Mouse (Mus musculus) frontal cortex, postnatal 10 days (tissue): ENCODE data around the gene Lhx6.

Source experiments
- DNase-seq, 2 experiments: peaks; one replicate each; pipeline ENCODE4 v3.0.0; 2022; ENCODE audit warnings: low spot score in 2 of 2, mixed read lengths in 1 of 2

Gene Lhx6

DNA sequence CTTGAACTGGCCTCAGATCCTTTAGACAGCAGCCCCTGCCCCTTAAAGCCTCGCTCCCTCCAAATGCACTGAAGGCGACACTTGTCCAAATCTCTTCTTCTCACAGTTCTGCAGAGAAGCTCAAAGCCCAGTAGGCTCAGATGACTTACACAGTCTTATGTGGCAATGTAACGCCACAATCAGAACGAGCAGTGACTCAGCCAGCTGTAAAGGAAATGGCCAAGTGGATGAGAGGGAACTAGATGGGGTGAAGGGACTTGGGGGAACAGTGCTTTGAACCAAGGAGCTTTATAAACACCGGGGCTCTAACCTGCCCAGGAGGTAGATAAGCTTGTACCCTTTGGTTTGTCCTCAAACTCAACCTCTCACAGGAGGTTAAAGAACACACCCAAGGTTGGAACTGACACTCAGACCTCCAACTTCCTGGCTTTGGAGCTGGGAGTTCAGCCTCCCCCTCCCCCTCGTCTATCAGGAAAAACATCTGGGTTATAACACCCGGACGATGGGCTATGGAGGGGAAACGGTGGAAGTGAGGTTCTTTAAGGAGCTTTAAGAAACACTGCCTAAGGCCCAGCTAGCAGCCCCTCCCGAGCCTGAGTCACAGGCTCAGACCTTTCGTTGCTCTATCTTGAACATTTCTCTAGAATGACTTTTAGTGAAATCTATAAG lies 69.7 kb downstream of the Lhx6 start:
- no peak for DNase-seq

DNA sequence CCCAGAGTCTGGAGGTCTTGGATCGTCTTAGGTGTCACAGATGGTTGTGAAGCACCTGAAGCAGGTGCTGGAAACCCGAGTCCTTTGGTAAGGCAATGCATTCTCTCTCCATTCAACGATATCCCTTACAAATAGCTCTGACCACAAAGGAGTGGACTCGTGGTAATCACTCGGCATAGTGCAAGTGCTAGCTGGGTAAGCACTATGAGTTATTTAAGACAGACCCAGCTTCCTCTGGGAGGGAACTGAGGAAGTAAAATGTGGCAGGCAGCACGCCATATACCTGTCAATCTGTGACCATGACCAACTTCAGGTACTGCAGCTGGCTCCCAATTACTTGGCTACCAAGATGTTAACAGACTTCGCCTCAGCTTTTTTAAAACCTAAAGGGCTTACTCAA lies 70.3 kb downstream of the Lhx6 start:
- DNase-seq: no peak

DNA sequence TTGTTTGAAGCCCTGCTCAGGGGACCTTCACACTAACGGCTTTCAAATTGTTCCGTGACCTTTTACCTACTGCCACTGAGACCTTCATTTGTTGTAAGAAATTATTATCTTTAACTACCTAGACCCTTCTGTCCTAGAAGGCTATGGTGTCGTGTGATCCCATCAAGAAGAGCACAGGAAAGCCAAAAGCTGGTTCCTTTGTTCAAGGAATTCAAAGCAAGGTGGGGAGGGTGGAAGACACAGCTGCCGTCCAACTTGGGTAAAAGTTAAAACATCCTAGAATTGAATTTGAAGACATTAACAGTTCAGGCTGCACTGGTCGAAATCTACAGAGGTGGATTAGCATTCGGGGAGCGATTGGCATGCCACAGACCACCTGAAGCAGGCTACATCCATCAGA lies 71.2 kb downstream of the Lhx6 start:
- no peak for DNase-seq

DNA sequence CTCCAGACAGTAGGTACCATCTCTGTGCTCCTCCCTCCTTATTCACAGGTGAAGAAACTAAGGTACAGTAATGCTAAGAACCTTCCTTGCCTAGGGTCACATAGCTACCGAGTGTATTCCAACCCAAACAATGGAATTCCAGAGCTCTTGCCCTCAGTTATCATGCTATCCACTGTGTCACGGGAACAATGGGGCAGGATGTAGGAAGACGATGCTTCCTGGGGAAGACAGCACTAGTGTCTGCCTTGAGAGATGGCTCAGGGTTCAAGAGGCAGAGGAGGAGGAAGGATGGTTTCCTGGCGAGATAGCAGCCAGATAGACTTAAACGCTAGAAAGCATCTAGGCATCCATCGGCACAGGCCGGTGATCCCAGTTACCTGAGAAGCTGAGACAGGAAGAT lies 72.3 kb downstream of the Lhx6 start:
- no peak for DNase-seq
